Mouse (Mus musculus): Measurements from ENCODE around the gene Clint1. TPM values are rescaled to one million over a fixed set of nuclear protein-coding genes. Genes with fewer than 3 reads are reported as not detected.
"Not testable (repeated sequence)": the region's sequence is repeated elsewhere in the genome, so short reads cannot be mapped to it uniquely, and the experiment has no call there.

Clint1 gene
- polyA plus RNA-seq, 1 experiment = 59.4 TPM

DNA sequence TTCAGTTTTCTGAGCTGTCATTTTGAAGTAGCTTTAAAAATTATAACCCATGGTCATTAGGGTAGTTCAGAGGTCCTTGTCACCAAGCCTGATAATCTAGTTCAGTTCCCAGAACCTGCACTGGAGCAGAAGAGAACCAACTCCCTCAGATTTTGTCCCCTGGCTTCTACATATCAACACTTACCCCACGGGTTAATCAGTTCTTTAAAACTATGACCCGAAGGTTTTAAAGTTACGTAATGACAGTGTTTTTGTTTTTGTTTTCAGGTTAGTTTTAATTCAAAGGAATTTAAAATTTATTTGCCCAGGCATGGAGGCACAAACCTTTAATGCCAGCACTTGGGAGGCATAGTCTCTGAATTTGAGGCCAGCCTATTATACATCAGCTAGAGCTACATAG lies 12.6 kb downstream of the Clint1 start:
- DNase-seq (ENCODE audit: low read depth) = no peak
- TF ChIP-seq CTCF (IDR thresholded peaks at IDR 0.05; ENCODE audit: borderline replicate concordance, extremely low read depth, insufficient read depth, insufficient read length) (no peak), POLR2A (IDR thresholded peaks at IDR 0.05; ENCODE audit: borderline replicate concordance, extremely low read depth, insufficient read depth, insufficient read length, poor library complexity, severe bottlenecking) (no peak)

DNA sequence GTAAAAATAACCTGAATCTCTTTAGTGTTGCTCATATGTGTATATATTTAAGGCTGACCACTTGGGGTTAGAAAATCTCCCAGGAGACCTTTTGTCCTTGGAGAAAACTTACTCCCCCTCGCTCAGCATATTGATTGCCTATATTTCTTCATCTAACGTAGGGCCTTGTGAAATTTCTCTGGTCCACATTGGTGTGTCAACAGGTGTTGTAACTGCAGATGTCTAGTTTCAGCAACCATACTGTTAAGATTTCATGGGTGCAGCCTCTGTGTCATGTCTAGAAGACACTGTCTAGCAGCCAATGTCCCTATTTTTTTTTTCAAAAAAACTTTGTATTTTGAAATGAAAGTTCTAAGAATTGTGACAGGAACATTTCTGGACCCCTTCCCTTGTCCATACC lies 14.0 kb downstream of the Clint1 start:
- DNase-seq (ENCODE audit: low read depth) = no peak
- no peak for TF ChIP-seq POLR2A (IDR thresholded peaks at IDR 0.05; ENCODE audit: borderline replicate concordance, extremely low read depth, insufficient read depth, insufficient read length, poor library complexity, severe bottlenecking)
- no peak for TF ChIP-seq CTCF (IDR thresholded peaks at IDR 0.05; ENCODE audit: borderline replicate concordance, extremely low read depth, insufficient read depth, insufficient read length)

DNA sequence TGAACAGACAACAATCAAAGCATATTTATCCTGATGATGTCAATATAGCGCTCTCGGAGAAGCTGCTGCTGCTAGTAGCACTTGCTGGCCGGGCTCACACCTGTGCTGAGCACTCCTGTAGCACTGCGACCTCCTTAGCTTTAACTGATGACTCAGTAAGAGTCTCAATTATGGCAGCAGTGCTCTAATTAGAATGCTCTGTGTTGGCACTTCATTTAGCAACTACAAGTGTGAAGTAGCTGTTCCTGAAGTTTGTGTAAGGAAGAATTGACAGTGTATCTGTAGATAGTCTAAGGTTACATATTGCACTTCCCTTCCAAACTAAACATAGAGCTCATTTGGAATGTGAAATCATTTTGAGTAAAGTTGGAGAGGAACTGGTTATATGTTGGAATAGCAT lies 14.7 kb downstream of the Clint1 start:
- DNase-seq (ENCODE audit: low read depth) = peak; percentile 8
- TF ChIP-seq POLR2A (IDR thresholded peaks at IDR 0.05; ENCODE audit: borderline replicate concordance, extremely low read depth, insufficient read depth, insufficient read length, poor library complexity, severe bottlenecking) (no peak), CTCF (IDR thresholded peaks at IDR 0.05; ENCODE audit: borderline replicate concordance, extremely low read depth, insufficient read depth, insufficient read length) (no peak)

DNA sequence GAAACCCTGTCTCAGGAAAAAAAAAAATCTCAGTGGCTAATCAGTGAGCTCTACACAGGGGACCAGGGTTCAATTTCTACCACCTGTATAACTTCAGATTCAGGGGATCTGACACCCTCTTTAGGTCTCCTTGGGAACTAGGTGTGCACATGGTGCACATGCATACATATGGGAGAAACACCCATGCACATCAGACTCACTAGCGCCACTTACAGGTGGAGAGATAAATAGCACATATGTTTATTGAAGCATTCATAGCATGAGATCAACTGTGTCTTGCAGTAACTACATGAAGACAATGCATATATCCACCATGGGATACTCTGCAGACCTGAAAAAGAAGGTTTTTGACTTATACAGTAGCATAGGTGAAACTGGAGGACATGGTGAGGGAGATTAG lies 21.8 kb downstream of the Clint1 start:
- DNase-seq (ENCODE audit: low read depth) = no peak
- TF ChIP-seq CTCF (IDR thresholded peaks at IDR 0.05; ENCODE audit: borderline replicate concordance, extremely low read depth, insufficient read depth, insufficient read length) (peak; percentile 17; the same call in 1 of the 2 replicates), POLR2A (IDR thresholded peaks at IDR 0.05; ENCODE audit: borderline replicate concordance, extremely low read depth, insufficient read depth, insufficient read length, poor library complexity, severe bottlenecking) (no peak)

DNA sequence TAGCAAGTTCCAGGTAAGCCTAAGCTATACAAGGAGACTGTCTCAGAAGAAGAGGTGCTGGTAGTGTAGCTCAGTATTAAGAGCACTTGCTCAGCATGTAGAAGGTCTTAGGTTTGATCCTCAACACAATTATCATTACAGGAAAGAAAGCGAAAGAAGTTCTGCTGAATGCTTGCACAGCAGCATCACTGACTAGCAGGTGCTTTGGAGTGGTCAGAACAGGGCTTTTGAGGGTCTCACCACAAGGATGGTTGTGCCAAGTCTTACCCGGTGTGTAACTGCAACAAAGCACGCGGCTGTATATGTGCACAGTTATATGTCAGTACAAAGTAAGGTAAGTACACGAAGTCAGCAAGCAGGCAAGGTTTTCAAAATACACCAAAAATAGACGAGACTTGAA lies 22.4 kb downstream of the Clint1 start:
- DNase-seq (ENCODE audit: low read depth) = no peak
- TF ChIP-seq POLR2A (IDR thresholded peaks at IDR 0.05; ENCODE audit: borderline replicate concordance, extremely low read depth, insufficient read depth, insufficient read length, poor library complexity, severe bottlenecking) = no peak
- no peak for TF ChIP-seq CTCF (IDR thresholded peaks at IDR 0.05; ENCODE audit: borderline replicate concordance, extremely low read depth, insufficient read depth, insufficient read length)

DNA sequence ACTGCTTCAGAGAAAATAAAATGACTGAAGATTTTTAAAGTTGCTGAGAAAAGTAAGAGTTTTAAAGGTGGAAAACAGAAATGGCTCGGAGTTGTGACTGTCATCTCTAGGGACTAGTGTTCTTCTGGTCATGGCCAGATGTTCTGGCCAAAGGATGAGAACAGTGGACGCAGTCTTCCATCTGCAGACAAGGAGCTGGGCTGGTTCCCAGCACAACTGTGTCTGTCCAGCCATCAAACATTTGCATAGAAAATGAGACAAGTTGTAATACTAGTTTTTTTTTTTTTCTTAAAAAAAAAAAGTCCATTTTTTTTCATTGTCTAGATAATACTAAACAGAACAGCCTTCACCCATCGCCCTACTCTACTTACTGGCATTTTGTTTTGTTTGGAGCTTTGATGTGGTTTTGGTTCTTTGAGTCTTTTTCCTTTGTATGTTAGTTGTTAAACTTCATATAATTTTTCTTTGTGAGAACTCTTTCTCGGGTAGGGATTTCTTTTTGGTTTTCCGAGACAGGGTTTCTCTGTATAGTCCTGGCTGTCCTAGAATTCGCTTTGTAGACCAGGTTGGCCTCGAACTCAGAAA lies 23.6 kb downstream of the Clint1 start:
- TF ChIP-seq CTCF (IDR thresholded peaks at IDR 0.05; ENCODE audit: borderline replicate concordance, extremely low read depth, insufficient read depth, insufficient read length) = no peak
- no peak for TF ChIP-seq POLR2A (IDR thresholded peaks at IDR 0.05; ENCODE audit: borderline replicate concordance, extremely low read depth, insufficient read depth, insufficient read length, poor library complexity, severe bottlenecking)
- DNase-seq (ENCODE audit: low read depth) = no peak

DNA sequence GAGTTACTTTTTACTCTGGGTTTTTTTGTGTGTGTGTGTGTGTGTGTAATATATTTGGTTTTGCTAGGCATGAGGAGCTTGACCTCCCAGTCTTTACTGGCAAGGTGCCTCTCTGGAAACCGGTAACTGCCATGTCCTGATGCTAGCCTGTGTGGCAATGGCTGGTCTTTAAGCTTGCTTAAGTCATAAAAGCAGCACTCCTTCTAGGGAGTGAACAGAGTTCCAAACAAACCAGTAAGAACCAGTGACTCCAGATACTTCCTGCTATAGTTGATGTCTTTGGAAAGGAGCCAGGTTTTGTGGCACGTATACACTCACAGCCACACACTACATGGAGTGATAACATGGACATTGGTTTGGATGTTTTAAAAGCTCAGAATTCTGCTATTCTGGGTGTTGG lies 24.2 kb downstream of the Clint1 start:
- TF ChIP-seq CTCF (IDR thresholded peaks at IDR 0.05; ENCODE audit: borderline replicate concordance, extremely low read depth, insufficient read depth, insufficient read length) (no peak), POLR2A (IDR thresholded peaks at IDR 0.05; ENCODE audit: borderline replicate concordance, extremely low read depth, insufficient read depth, insufficient read length, poor library complexity, severe bottlenecking) (no peak)
- no peak for DNase-seq (ENCODE audit: low read depth)

DNA sequence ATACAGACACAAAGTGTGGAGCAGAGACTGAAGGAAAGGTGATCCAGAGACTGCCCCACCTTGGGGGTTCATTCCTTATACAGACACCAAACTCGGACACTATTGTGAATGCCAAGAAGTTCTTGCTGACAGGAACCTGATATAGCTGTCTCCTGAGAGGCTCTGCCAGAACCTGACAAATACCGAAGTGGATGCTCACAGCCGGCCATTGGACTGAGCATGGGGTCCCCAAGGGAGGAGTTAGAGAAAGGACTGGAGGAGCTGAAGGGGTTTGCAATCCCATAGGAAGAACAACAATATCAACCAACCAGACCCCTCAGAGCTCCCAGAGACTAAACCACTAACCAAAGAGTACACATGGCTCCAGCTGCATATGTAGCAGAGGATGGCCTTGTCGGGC lies 27.5 kb downstream of the Clint1 start:
- DNase-seq (ENCODE audit: low read depth) = not testable (repeated sequence)

DNA sequence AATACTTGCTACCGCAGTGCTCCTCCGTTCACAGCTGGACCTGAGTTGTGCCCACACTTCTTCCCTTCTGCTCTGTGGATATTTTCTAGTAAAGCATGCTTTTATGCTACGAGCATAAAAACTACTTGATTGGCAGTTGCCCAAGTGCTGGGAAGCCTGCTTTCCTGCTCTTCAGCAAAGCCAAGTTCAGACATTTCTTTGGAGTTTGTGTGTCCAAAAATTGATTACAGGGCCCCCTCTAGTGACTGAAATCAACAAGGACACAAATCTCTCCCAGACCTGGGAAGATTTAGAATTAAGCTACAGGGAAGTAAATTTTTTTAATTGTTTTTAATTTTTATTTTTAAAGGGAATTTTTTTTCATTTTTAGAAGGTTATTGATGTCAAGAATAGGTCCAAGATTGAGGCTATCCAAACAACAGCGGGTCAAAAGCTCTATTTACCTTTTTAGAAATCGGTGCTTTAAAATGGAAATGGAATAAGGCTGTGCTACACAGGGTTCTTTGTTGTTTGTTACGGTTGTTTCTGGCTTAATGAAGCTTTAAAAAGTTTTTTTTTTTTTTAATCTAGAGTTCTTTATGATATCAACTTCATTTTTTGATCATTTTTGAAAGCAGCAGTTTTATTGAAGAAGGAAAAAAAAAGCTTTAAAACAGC lies 29.3 kb downstream of the Clint1 start:
- DNase-seq (ENCODE audit: low read depth) = peak; percentile 91
- TF ChIP-seq CTCF (IDR thresholded peaks at IDR 0.05; ENCODE audit: borderline replicate concordance, extremely low read depth, insufficient read depth, insufficient read length) = peak; percentile 46; the same call in 1 of the 2 replicates
- no peak for TF ChIP-seq POLR2A (IDR thresholded peaks at IDR 0.05; ENCODE audit: borderline replicate concordance, extremely low read depth, insufficient read depth, insufficient read length, poor library complexity, severe bottlenecking)

DNA sequence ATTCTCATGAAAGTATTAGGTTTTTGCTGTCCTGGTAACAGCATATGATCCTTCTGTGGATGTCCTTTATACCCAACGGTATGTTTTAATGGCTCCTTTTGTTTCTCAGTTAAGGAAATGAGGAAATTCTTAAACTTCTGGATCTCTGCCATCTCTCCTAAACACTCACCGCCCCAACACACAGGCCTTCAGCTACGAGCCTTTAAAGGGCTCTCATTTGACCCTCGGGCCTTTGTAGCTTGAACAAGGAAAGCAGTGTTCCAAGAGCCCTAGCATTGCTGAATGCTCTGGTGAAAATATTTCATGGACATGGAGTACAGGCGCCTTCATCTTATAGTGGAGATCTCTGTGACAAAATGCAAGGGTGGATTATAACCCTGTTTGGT lies 29.8 kb downstream of the Clint1 start:
- peak; percentile 94 for DNase-seq (ENCODE audit: low read depth)
- no peak for TF ChIP-seq POLR2A (IDR thresholded peaks at IDR 0.05; ENCODE audit: borderline replicate concordance, extremely low read depth, insufficient read depth, insufficient read length, poor library complexity, severe bottlenecking)
- no peak for TF ChIP-seq CTCF (IDR thresholded peaks at IDR 0.05; ENCODE audit: borderline replicate concordance, extremely low read depth, insufficient read depth, insufficient read length)

DNA sequence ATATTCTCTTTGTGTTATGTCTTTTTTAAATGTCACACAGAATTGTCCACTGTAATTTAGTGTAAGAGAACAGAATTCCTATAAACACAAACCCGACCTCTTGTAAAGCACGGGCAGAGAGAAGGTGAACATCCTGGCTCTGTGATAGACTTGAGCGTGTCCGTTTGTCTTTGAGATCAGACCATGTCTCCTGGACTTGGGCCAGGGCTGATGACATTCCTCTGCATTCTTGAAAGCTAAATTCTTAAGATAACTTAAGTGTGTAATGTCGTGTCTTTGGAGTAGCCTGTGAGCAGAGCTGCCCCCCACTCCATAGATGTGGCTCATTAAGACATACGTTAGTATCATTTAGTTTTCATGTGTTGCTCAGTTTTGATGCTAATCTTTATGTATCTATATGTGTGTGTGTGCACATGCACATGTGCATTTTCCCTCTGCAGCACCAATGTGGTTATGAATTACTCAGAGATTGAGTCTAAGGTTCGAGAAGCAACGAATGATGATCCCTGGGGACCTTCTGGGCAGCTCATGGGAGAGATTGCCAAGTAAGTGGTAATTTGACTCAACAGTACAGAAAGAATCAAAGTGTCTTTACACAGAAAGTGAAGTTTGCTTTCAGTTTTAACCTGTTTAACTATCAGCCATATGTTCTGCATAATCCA lies 31.6 kb downstream of the Clint1 start:
- peak; percentile 25 for DNase-seq (ENCODE audit: low read depth)
- TF ChIP-seq CTCF (IDR thresholded peaks at IDR 0.05; ENCODE audit: borderline replicate concordance, extremely low read depth, insufficient read depth, insufficient read length) = no peak
- TF ChIP-seq POLR2A (IDR thresholded peaks at IDR 0.05; ENCODE audit: borderline replicate concordance, extremely low read depth, insufficient read depth, insufficient read length, poor library complexity, severe bottlenecking) = no peak

DNA sequence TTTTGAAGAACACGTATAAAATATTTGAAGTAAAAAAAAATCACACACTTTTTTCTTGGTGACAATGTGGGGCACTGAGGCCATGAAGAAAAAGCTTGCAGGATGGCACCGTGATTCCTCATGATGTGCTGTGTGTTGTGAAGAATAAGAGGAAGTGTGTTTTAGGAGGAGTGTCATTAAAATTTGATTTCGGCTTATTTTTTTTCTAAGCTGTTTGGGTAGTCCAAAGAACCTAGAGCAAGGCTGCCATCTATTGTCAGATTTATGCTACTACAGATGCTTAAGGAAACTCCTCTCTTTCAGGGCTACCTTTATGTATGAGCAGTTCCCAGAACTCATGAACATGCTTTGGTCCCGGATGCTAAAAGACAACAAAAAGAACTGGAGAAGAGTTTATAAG lies 32.2 kb downstream of the Clint1 start:
- peak; percentile 30; the same call in 1 of the 2 replicates for TF ChIP-seq CTCF (IDR thresholded peaks at IDR 0.05; ENCODE audit: borderline replicate concordance, extremely low read depth, insufficient read depth, insufficient read length)
- no peak for TF ChIP-seq POLR2A (IDR thresholded peaks at IDR 0.05; ENCODE audit: borderline replicate concordance, extremely low read depth, insufficient read depth, insufficient read length, poor library complexity, severe bottlenecking)
- DNase-seq (ENCODE audit: low read depth) = peak; percentile 74

Data from brain, embryonic 14.5 days (tissue).